Mouse (Mus musculus): Measurements from ENCODE around the gene Neb.

The Neb gene

GRCm38 (mm10) chr2:52372480-52372879 lies 5.8 kb downstream of the Neb start:
- no peak for DNase-seq (ENCODE audit: low spot score)

GRCm38 (mm10) chr2:52372080-52372479 lies 6.2 kb downstream of the Neb start:
- DNase-seq (ENCODE audit: low spot score), result no peak

- no peak for DNase-seq (ENCODE audit: low spot score)
Observed at GRCm38 (mm10) chr2:52371066-52371465, 7.2 kb downstream of the Neb start.

- no peak for DNase-seq (ENCODE audit: low spot score)
Observed at GRCm38 (mm10) chr2:52369622-52370021, 8.7 kb downstream of the Neb start.

- no peak for DNase-seq (ENCODE audit: low spot score)
Observed at GRCm38 (mm10) chr2:52367665-52368064, 10.6 kb downstream of the Neb start.

GRCm38 (mm10) chr2:52367248-52367647 lies 11.0 kb downstream of the Neb start:
- DNase-seq (ENCODE audit: low spot score), result peak; percentile 10

GRCm38 (mm10) chr2:52361086-52361485 lies 17.2 kb downstream of the Neb start:
- no peak for DNase-seq (ENCODE audit: low spot score)

GRCm38 (mm10) chr2:52359722-52360121 lies 18.6 kb downstream of the Neb start:
- DNase-seq (ENCODE audit: low spot score), result no peak

GRCm38 (mm10) chr2:52358156-52358555 lies 20.1 kb downstream of the Neb start:
- DNase-seq (ENCODE audit: low spot score), result no peak

- DNase-seq (ENCODE audit: low spot score), result no peak
Observed at GRCm38 (mm10) chr2:52351029-52351428, 27.2 kb downstream of the Neb start.

- DNase-seq (ENCODE audit: low spot score), result no peak
Observed at GRCm38 (mm10) chr2:52340990-52341389, 37.3 kb downstream of the Neb start.

GRCm38 (mm10) chr2:52335556-52335955 lies 42.7 kb downstream of the Neb start:
- no peak for DNase-seq (ENCODE audit: low spot score)

GRCm38 (mm10) chr2:52335087-52335486 lies 43.2 kb downstream of the Neb start:
- no peak for DNase-seq (ENCODE audit: low spot score)

- no peak for DNase-seq (ENCODE audit: low spot score)
Observed at GRCm38 (mm10) chr2:52333535-52333934, 44.7 kb downstream of the Neb start.

GRCm38 (mm10) chr2:52331761-52332160 lies 46.5 kb downstream of the Neb start:
- DNase-seq (ENCODE audit: low spot score), result no peak

- no peak for DNase-seq (ENCODE audit: low spot score)
Observed at GRCm38 (mm10) chr2:52327244-52327815, 50.9 kb downstream of the Neb start.

GRCm38 (mm10) chr2:52321866-52322265 lies 56.4 kb downstream of the Neb start:
- DNase-seq (ENCODE audit: low spot score), result no peak

GRCm38 (mm10) chr2:52320175-52320574 lies 58.1 kb downstream of the Neb start:
- DNase-seq (ENCODE audit: low spot score), result no peak

GRCm38 (mm10) chr2:52319020-52319567 lies 59.2 kb downstream of the Neb start:
- no peak for DNase-seq (ENCODE audit: low spot score)

- no peak for DNase-seq (ENCODE audit: low spot score)
Observed at GRCm38 (mm10) chr2:52317471-52317870, 60.8 kb downstream of the Neb start.

- no peak for DNase-seq (ENCODE audit: low spot score)
Observed at GRCm38 (mm10) chr2:52315737-52316136, 62.5 kb downstream of the Neb start.

- DNase-seq (ENCODE audit: low spot score), result no peak
Observed at GRCm38 (mm10) chr2:52314922-52315730, 63.1 kb downstream of the Neb start.

GRCm38 (mm10) chr2:52310757-52311156 lies 67.5 kb downstream of the Neb start:
- DNase-seq (ENCODE audit: low spot score), result peak; percentile 18
